Mouse (Mus musculus) midbrain, embryonic 10.5 days (tissue): ENCODE results near the gene Olfr656. TPM values are rescaled to one million over a fixed set of nuclear protein-coding genes. Genes with fewer than 3 reads are reported as not detected.

Source experiments
- polyA plus RNA-seq: library from polyadenylated mRNA; unstranded; fragments of >200 nt; fragmentation: Nextera tagmentation; extraction: Ambion mirVana; gene quantifications from 2 replicates; pipeline ENCODE4 v1.2.1, GENCODE M21; 2016

Olfr656 gene
- polyA plus RNA-seq, 1 experiment from 2014 or later: not detected

Other genes starting within 250 kb of the Olfr656 start
- 0.25 TPM in 1 of 2 replicates, not detected in the other for gene Trim30b, start 244.1 kb upstream of the Olfr656 start, polyA plus RNA-seq
- gene Trim30c, start 213.1 kb upstream of the Olfr656 start, polyA plus RNA-seq: not detected in 2 replicates
- 0.30 and 0.51 TPM in 2 replicates for gene Trim30a, start 148.8 kb upstream of the Olfr656 start, polyA plus RNA-seq
- gene Trim30d, start 106.1 kb upstream of the Olfr656 start, polyA plus RNA-seq: 0.12 and 0.35 TPM in 2 replicates
- not detected in 2 replicates for gene Olfr651, start 63.8 kb upstream of the Olfr656 start, polyA plus RNA-seq
- not detected in 2 replicates for gene Olfr652, start 53.1 kb upstream of the Olfr656 start, polyA plus RNA-seq
- gene Olfr653, start 36.6 kb upstream of the Olfr656 start, polyA plus RNA-seq: not detected in 2 replicates
- gene Olfr654, start 26.9 kb upstream of the Olfr656 start, polyA plus RNA-seq: not detected in 2 replicates
- 0.10 TPM in 1 of 2 replicates, not detected in the other for gene Olfr655, start 12.2 kb upstream of the Olfr656 start, polyA plus RNA-seq
- not detected in 2 replicates for gene Olfr657, start 10.8 kb downstream of the Olfr656 start, polyA plus RNA-seq
- not detected in 2 replicates for gene Olfr658, start 33.4 kb downstream of the Olfr656 start, polyA plus RNA-seq
- gene Olfr659, start 52.8 kb downstream of the Olfr656 start, polyA plus RNA-seq: not detected in 2 replicates
- gene Olfr661, start 72.5 kb downstream of the Olfr656 start, polyA plus RNA-seq: not detected in 2 replicates
- gene Usp17le, start 163.5 kb downstream of the Olfr656 start, polyA plus RNA-seq: not detected in 2 replicates
- not detected in 2 replicates for gene Usp17lb, start 228.6 kb downstream of the Olfr656 start, polyA plus RNA-seq
- gene Usp17la, start 243.1 kb downstream of the Olfr656 start, polyA plus RNA-seq: not detected in 2 replicates